Mouse (Mus musculus): ENCODE measurements around the gene Dgcr6.

The Dgcr6 gene

DNA sequence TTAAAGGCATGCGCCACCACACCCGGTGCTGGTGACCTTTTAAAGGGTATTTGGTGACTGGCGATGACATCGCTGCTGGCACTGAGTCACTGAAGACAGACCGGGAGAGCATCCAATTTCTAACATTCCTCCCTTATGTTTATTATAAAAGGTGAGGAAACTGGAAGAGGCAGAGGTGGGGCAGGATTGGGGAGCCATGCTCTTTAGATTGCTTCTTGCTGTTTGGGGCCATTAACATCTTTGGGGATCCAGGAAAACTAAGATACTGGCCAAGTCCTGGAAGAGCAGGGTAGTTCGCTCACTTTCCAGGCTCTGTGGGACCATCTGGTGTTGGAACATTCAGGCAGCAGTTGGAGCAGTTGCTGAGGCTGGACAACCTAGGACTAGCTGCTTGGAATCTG, 5.7 kb downstream of the Dgcr6 start:
- ChIA-PET CTCF (no interaction called here), POLR2A (interaction anchor here in 1 of 4 experiments (1.5 kb wide), 1 partner anchor 11 kb away, joined by 5 read pairs; no protein-coding TSS in a partner anchor)

DNA sequence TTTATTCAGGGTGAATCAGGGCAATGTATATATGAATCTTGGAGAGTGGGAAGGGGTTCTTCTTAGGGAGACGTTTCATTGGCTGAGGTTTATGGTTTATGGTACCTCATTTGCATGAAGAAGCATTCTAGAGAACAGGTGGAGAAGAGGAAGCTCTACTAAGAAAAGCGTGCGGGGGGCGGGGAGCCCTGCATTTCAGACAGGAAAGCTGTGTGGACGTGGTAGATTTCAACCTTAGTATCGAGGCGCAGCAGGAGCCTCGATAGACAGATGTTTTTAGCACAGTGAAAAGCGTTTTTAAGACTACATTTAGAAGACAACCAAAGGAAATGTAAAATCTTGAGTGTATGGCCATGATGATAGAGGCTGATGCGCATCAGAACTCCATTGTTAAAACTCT, 6.6 kb downstream of the Dgcr6 start:
- ChIA-PET CTCF (interaction anchor here in 2 of 4 experiments (1.0 to 1.6 kb wide), 2 partner anchors 23 to 153 kb away, joined by 3 to 4 read pairs; no protein-coding TSS in a partner anchor), POLR2A (interaction anchor here in 2 of 4 experiments (0.8 to 2.4 kb wide), 5 partner anchors 10 to 441 kb away, joined by 3 to 10 read pairs (median 5); no protein-coding TSS in a partner anchor)

DNA sequence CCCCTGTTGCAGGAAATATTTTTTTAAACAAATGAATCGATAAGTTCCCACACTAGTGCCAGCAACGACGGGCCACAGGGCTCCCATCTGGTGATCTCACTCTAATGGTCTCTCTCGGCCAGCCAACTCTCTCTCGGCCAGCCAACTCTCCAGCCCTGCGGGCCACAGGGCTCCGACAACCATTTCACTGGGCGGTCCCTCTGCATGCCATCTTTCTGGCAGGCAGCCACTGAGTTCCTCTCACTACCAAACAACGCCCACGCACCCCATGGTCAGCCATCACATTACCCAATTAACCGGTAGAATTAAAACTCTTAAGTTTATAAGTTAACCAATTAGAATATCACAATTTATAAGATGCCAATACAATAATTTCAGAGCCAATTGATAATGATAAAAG, 8.5 kb downstream of the Dgcr6 start:
- ChIA-PET POLR2A (interaction anchor here in 3 of 4 experiments (0.6 to 1.4 kb wide), 5 partner anchors 19 to 169 kb away, joined by 3 to 5 read pairs (median 4); partner anchors contain the start of genes Gm20518 (in 1 of the 3) and Prodh (in 1 of the 3)), CTCF (interaction anchor here (0.7 to 1.5 kb wide), 4 partner anchors 8 to 249 kb away, joined by 3 to 7 read pairs (median 5); partner anchors contain the start of gene Dgcr6 (in 1 of the 4))

DNA sequence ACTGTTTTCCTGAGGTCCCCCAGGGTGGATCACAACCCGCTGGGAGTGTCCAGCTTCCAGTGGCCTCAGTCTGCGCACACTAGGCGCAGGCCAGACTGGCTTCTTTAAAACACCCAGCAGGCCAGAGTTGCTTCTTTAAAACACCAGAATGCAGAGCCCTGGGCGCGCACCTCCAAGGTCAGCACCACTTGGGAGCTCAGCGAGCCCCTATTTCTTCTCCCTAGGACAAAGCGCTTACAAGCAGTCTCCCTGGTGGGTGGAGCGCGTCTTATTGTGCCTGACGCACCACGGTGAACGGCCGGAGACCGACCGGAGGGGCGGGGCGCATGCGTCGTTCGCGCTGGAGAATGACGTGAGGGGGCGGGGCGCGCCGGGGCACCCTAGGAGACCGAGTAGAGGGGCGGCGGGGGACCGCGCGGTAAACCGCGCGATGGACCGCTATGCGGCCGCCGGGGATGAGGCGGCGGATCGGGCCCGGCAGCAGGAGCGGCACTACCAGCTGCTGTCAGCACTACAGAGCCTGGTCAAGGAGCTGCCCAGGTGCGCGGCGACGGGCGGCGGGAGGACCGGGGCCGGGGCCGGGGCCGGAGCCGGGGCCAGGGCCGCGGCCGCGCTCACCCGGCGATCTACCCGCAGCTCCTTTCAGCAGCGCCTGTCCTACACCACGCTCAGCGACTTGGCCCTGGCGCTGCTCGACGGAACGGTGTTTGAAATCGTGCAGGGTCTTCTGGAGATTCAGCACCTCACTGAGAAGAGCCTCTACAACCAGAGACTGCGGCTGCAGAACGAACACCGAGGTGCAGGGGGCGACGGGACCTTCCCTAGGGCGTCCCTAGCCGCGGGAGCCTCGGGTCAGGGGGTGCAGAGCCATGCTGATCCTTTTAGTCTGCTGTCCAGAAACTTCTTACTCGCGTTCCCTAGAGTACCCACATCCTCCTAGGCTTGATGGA, 13.7 kb downstream of the Dgcr6 start:
- POLR2A ChIA-PET, result interaction anchor here (0.5 to 3.5 kb wide), 41 partner anchors 8 to 1378 kb away, joined by 3 to 37 read pairs (median 3); partner anchors contain the start of genes Prodh (in 3 of the 4), Dgcr6 (in 2 of the 4), Gm20518 (in 2 of the 4) and Slc25a1 (in 2 of the 4)
- CTCF ChIA-PET, result interaction anchor here (1.0 to 1.8 kb wide), 10 partner anchors 14 to 145 kb away, joined by 3 to 6 read pairs (median 5); partner anchors contain the start of gene Dgcr6 (in 2 of the 4)

DNA sequence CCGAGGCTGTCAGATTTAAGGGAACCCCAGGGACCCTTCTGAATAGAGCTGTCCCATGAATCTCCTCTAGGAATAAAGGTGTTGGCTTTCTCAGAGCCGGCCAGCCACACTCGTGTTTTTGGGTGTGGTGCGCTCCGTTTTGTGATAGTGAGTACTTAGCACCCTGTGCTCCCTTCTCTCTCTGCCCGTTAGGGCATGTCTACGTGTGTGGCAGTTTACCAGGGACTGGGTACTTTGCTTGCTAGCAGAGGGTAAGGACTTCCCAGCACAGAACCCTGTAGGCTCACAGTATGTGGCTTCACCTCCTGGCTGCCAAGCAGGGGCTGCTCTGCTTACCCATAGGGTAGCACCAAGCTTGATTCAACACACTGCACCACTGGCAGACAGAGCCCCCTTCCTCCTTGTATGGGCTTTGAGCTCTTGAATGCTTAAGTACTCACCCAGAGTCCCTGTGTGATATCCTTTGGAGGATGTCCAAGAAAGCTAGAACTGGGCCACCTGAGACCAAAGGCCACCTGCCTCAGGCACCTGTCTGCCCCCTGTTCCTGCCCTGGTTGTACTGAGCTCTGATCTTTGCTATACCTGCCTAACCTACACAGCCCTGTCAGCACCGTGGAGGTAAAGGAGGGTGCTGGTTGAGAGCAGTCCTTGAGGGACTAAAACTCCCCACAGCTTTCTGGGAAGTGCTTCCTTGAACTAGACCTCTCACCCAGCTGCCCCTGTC, 16.2 kb downstream of the Dgcr6 start:
- ChIA-PET CTCF (interaction anchor here in 1 of 4 experiments (0.6 to 1.8 kb wide), 5 partner anchors 16 to 202 kb away, joined by 3 to 7 read pairs (median 4); partner anchors contain the start of gene Dgcr6), POLR2A (interaction anchor here in 2 of 4 experiments (0.9 to 7.0 kb wide), 8 partner anchors 10 to 167 kb away, joined by 3 to 51 read pairs (median 20); partner anchors contain the start of gene Prodh (in 2 of the 2))

DNA sequence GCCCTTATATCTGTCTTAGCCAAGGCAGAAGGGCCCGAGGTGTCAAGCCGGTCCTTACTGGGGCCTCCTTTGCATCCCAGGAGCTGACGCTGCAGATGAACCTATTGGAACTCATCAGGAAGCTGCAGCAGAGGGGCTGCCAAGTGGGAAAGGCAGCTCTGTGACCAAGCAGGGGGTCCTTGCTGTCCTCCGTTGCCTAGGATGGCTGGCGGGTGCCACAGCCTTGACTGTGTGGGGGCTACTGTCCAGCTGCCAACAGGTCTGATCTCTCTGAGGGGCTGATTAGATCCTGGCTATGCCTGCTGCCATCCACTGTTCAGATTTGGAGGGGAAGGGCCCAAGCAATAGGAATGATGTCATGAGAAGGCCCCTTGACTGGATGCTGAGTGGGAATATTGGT, 18.1 kb downstream of the Dgcr6 start:
- CTCF ChIA-PET, result interaction anchor here in 2 of 4 experiments (0.6 to 1.6 kb wide), 3 partner anchors 9 to 197 kb away, joined by 3 to 10 read pairs (median 4); partner anchors contain the start of gene Dgcr6 (in 1 of the 2)

DNA sequence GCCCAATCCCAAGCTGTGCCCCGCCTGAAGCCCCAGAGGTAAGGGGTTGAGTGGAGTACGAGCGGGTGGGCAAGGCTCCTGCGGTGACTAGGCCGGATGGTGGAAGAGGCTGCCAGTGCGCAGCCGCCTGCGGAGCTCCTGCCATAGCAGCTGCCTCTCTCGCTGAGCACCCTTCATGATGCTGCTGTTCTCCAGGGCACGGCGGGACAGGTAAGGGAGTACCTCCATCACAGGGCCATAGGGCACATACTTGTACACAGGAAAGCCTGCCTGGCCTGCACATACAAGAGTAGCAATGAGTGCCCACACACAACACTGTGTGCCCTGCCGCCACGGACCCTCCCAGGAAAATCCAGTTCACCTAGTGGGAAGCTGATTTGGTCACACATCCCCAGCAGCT, 19.4 kb downstream of the Dgcr6 start:
- ChIA-PET POLR2A (interaction anchor here in 3 of 4 experiments (0.8 to 7.0 kb wide), 7 partner anchors 10 to 164 kb away, joined by 3 to 51 read pairs (median 34); partner anchors contain the start of gene Prodh (in 2 of the 3)), CTCF (interaction anchor here in 2 of 4 experiments (0.6 to 1.1 kb wide), 2 partner anchors 47 to 101 kb away, joined by 3 to 7 read pairs; no protein-coding TSS in a partner anchor)

More for the DNA sequence above, 18.1 kb downstream of the Dgcr6 start:
- POLR2A ChIA-PET, result interaction anchor here in 3 of 4 experiments (1.1 to 7.0 kb wide), 6 partner anchors 10 to 19 kb away, joined by 3 to 51 read pairs (median 36); partner anchors contain the start of gene Prodh (in 2 of the 3)

DNA sequence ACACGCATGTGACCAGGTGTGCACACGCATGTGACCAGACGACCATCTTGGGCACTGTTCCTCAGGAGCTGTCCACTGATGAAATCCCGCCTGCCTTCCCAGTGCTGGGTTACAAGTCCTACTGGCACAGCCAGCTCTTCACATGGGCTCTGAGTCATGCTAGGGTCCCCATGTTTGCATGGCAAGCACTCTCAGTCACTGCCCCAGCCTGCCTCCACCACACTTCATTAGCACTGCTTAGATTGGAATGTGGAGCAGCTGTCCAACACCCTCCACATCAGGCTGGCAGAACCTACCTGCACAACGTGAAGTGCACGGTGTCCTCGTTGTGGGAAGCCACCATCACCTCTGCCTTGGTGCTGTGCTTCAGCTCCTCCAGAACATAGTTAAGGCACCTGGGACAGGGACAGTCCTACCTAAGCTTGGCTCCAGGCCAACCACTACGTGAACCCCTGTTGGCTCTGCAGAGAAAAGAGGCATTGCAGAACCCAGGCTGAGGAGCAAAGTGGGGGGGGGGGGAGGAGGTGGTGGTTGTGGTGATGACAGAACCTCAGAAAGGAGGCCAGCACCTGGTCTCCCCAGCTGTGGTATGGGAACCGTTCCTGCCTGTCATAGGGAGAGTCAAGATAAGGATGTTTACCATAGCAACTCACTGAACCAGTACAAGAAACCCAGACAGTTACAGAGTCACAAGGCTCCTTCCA, 20.8 kb downstream of the Dgcr6 start:
- CTCF ChIA-PET, result interaction anchor here in 3 of 4 experiments (0.5 to 1.4 kb wide), 3 partner anchors 26 to 137 kb away, joined by 3 to 14 read pairs (median 4); no protein-coding TSS in a partner anchor
- POLR2A ChIA-PET, result interaction anchor here in 3 of 4 experiments (0.9 to 7.0 kb wide), 8 partner anchors 8 to 162 kb away, joined by 3 to 51 read pairs (median 21); partner anchors contain the start of gene Prodh (in 2 of the 3)

DNA sequence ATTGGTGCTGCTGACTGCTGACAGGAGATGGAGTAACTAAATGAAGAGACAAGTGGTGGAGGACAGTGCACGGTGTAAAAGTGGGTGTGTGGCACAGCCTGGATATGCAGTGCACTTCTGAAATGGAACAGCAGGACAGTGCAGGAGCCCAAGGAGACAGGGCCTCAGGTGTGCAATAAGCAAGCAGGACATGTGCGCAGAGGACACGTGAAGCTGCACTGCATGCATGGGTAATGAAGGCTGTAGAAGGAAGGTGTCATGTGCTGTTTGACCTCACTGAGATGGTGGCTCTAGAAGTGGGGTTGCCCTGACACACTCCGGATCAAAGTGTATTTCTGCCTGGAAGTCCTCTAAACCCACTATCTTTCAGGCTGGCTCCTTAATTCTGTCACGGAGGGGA, 22.0 kb downstream of the Dgcr6 start:
- CTCF ChIA-PET, result no interaction called here
- POLR2A ChIA-PET, result interaction anchor here in 2 of 4 experiments (0.7 to 7.0 kb wide), 3 partner anchors 9 to 15 kb away, joined by 3 to 51 read pairs (median 3); partner anchors contain the start of gene Prodh (in 1 of the 2)

DNA sequence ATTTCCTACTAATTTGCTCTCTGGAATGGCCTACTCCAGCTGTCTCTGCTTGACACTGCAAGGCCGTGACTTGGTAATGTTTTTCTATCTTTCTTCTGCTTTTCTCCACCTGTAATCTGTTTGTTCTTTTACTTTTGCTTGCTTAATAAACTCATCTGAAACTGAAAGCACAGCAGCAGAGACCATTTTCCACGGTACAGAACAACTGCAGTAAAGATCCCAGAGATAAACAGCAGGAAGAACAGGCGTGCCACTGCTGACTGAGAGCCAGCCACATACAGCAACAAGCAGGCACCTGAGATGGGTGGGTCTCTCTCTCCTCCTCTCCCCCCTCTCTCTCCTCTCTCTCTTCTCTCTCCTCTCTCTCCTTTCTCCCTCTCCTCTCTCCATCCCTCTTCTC, 22.5 kb downstream of the Dgcr6 start:
- ChIA-PET CTCF (no interaction called here), POLR2A (interaction anchor here in 2 of 4 experiments (0.7 to 7.0 kb wide), 3 partner anchors 8 to 15 kb away, joined by 3 to 51 read pairs (median 6); partner anchors contain the start of gene Prodh (in 1 of the 2))

DNA sequence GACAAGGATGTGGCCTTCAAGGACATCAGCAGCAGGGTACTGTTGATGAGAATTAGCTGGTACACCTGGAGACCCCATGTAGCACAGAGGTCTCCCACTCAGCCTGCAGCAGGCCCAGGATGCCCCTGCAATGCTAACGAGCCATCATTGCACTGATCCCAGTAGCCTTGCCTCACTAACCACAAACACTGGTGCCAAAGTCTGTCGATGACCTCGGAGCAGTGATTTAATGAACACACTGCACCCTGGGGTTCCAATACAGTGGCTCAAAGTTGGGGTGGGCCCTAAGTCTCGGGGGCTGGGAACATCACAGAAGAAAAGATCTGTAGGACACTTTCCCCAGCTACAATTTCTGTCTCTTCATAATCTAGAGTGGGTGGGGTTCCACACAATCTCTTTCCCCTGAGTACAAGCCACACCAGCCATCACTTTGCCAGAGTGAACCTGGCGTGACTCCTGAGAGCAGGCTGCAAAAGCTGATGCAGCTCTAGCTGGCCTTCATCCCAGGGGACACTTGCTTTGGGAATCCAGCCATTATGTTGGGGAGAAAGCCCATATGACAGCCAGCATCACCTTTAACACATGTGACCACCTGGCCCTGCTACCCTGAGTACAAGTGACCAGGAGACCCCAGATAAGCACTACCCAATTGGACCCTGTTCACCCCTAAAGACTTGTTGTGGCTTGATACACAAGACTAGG, 25.8 kb downstream of the Dgcr6 start:
- CTCF ChIA-PET, result interaction anchor here in 1 of 4 experiments (0.7 kb wide), 1 partner anchor 94 kb away, joined by 3 read pairs; no protein-coding TSS in a partner anchor
- POLR2A ChIA-PET, result interaction anchor here in 2 of 4 experiments (1.3 to 3.4 kb wide), 4 partner anchors 11 to 150 kb away, joined by 3 to 33 read pairs (median 6); partner anchors contain the start of genes Prodh (in 1 of the 2) and Slc25a1 (in 1 of the 2)

DNA sequence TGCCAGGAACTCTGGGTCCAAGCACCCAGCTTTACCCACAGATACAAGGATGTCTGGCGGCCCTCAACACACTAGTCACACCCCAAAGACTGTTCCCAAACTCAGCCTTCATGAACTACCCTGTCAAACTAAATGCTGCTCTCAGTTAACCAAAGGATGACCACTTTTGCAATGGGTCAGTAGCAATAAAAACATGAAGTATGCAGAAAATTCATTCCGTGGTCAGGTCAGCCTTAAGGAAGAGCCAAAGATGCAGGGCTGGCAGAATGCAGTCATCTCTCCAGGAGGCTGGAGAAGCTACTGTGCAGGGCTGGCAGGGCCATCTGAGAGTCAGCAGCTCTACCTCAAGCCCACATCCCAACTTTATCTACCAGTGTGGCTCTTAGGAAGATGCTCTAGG, 26.6 kb downstream of the Dgcr6 start:
- CTCF ChIA-PET, result interaction anchor here in 2 of 4 experiments (0.7 to 1.0 kb wide), 2 partner anchors 27 to 93 kb away, joined by 3 read pairs; partner anchors contain the start of gene Dgcr6 (in 1 of the 2)
- POLR2A ChIA-PET, result interaction anchor here in 2 of 4 experiments (1.4 to 8.1 kb wide), 6 partner anchors 8 to 151 kb away, joined by 3 to 37 read pairs (median 16); partner anchors contain the start of genes Prodh (in 2 of the 2) and Slc25a1 (in 1 of the 2)

DNA sequence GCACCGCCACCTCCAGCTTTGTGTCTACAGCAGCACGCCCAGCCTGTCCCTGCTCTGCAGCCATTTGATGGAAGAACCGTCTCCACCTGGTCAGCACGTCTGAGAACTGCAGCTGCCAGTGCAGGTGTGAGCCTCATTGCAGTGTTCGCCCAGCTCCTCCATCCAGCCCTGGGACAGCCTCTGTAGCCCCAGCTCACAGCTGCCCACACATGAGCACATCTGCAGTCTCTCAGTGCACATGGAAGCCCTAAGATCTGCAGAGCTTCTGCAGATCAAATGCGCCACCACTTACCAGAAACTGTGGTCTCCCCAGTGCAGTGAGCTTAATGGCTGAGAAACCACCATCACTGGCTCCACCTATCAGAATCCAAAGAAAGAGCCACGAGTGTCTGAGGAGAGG, 27.5 kb downstream of the Dgcr6 start:
- CTCF ChIA-PET, result interaction anchor here in 3 of 4 experiments (0.6 to 2.4 kb wide), 4 partner anchors 9 to 149 kb away, joined by 3 to 10 read pairs (median 6); partner anchors contain the start of gene Dgcr6 (in 1 of the 3)
- POLR2A ChIA-PET, result interaction anchor here in 3 of 4 experiments (0.5 to 8.1 kb wide), 11 partner anchors 9 to 794 kb away, joined by 3 to 37 read pairs (median 5); partner anchors contain the start of genes Prodh (in 2 of the 3) and Slc25a1 (in 1 of the 3)

DNA sequence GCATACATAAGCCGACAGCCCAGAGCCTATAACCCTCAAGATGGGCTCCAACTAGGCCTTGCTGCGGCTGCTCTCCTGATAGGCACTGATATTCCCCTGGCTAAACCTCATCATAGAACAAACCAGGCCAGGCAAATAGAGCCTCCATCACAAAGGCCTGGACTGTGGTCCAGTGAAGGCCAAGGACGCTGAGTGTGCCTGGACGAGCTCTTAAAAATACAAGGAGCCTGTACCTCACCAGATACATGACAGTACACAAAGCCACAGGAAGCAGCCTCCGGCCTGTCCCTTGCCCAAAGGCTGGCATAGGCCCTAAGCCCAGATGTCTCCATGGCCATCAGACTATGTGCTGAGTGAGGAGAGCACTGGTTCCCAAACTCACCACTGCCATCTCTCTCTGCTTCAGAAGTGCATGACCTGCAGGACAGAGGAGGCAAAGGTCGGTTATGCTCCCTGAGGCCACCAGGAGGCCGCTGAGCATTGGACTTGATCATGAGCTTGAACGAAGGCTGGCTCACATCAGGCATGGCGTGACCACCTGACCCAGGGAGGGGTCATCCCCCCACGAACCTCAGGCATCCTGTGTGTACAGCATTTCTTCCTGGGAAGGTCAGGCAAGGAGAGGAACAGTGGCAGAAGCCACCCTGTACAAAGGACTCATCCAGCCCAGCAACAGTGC, 28.6 kb downstream of the Dgcr6 start:
- POLR2A ChIA-PET, result interaction anchor here in 3 of 4 experiments (1.6 to 8.1 kb wide), 7 partner anchors 8 to 19 kb away, joined by 3 to 37 read pairs (median 19); partner anchors contain the start of gene Prodh (in 2 of the 3)
- CTCF ChIA-PET, result interaction anchor here in 3 of 4 experiments (0.5 to 2.4 kb wide), 9 partner anchors 29 to 151 kb away, joined by 3 to 8 read pairs (median 5); partner anchors contain the start of gene Dgcr6 (in 1 of the 3)

DNA sequence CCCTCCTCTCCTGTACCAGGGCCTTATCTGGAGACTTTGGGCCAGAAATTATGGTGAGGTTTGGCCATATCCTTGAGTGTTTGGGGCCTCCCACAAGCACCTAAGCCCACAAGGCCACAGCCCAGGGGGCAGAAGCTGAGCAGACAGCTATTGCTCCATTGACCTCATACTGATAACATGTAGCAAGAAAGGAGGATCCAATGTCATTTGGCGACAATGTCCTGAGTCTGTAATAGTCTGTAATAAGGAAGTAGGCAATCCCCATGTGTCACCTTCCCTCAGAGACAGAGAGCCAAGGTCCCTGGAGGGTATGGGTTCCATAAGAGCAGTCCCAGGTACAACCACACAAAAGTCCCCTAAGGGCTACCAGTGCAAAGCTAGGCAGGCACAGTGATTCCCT, 29.6 kb downstream of the Dgcr6 start:
- CTCF ChIA-PET, result interaction anchor here in 1 of 4 experiments (1.5 kb wide), 1 partner anchor 129 kb away, joined by 5 read pairs; no protein-coding TSS in a partner anchor
- POLR2A ChIA-PET, result interaction anchor here in 2 of 4 experiments (1.9 to 8.1 kb wide), 5 partner anchors 11 to 153 kb away, joined by 6 to 37 read pairs (median 20); partner anchors contain the start of gene Zdhhc8 (in 1 of the 2)

Measured in embryonic stem cell, embryonic (primary cell).